Mouse (Mus musculus) right cerebral cortex, postnatal 25 days (tissue): ENCODE data around the gene Xpnpep2.

Source experiments
- DNase-seq: peaks from one replicate; pipeline ENCODE4 v3.0.0; 2022

The Xpnpep2 gene

GRCm38 (mm10) chrX:48108394-48109315 lies at the start of gene Xpnpep2:
Gene Xpnpep2, plus strand, starts transcription at chrX:48108725.
- no peak for DNase-seq

GRCm38 (mm10) chrX:48062481-48062880 lies 46.0 kb upstream of the Xpnpep2 start:
- DNase-seq = no peak

- no peak for DNase-seq
Measured at GRCm38 (mm10) chrX:48064166-48064853, 44.2 kb upstream of the Xpnpep2 start.

GRCm38 (mm10) chrX:48066891-48067290 lies 41.6 kb upstream of the Xpnpep2 start:
- no peak for DNase-seq

- DNase-seq = no peak
Measured at GRCm38 (mm10) chrX:48071961-48072360, 36.6 kb upstream of the Xpnpep2 start.

- no peak for DNase-seq
Measured at GRCm38 (mm10) chrX:48072401-48072800, 36.1 kb upstream of the Xpnpep2 start.

- no peak for DNase-seq
Measured at GRCm38 (mm10) chrX:48074691-48075090, 33.8 kb upstream of the Xpnpep2 start.

GRCm38 (mm10) chrX:48076806-48077425 lies 31.6 kb upstream of the Xpnpep2 start:
- DNase-seq = no peak

- no peak for DNase-seq
Measured at GRCm38 (mm10) chrX:48082364-48082763, 26.2 kb upstream of the Xpnpep2 start.

GRCm38 (mm10) chrX:48092129-48092528 lies 16.4 kb upstream of the Xpnpep2 start:
- DNase-seq = no peak

- DNase-seq = no peak
Measured at GRCm38 (mm10) chrX:48093555-48093954, 15.0 kb upstream of the Xpnpep2 start.

GRCm38 (mm10) chrX:48094658-48095057 lies 13.9 kb upstream of the Xpnpep2 start:
- no peak for DNase-seq

- DNase-seq = no peak
Measured at GRCm38 (mm10) chrX:48096580-48096979, 11.9 kb upstream of the Xpnpep2 start.

- no peak for DNase-seq
Measured at GRCm38 (mm10) chrX:48098470-48099129, 9.9 kb upstream of the Xpnpep2 start.

GRCm38 (mm10) chrX:48099871-48100270 lies 8.7 kb upstream of the Xpnpep2 start:
- no peak for DNase-seq

- no peak for DNase-seq
Measured at GRCm38 (mm10) chrX:48103256-48103655, 5.3 kb upstream of the Xpnpep2 start.

GRCm38 (mm10) chrX:48104736-48105441 lies 3.6 kb upstream of the Xpnpep2 start:
- peak; percentile 42 for DNase-seq

GRCm38 (mm10) chrX:48106226-48106625 lies 2.3 kb upstream of the Xpnpep2 start:
- no peak for DNase-seq

- DNase-seq = no peak
Measured at GRCm38 (mm10) chrX:48109316-48109655, 761 bp downstream of the Xpnpep2 start.

- DNase-seq = no peak
Measured at GRCm38 (mm10) chrX:48119294-48119693, 10.8 kb downstream of the Xpnpep2 start.

- peak; percentile 39 for DNase-seq
Measured at GRCm38 (mm10) chrX:48124132-48125071, 15.9 kb downstream of the Xpnpep2 start.
